Mouse (Mus musculus): ENCODE data around the gene Tfr2. TPM values are rescaled to one million over a fixed set of nuclear protein-coding genes. Genes with fewer than 3 reads are reported as not detected.
A peak's percentile ranks its signal among the peaks of the same experiment; 100 is the strongest.

Gene Tfr2
- polyA plus RNA-seq, 1 experiment: 0.52 TPM

GRCm38 (mm10) chr5:137553000-137553399 is 16.6 kb upstream of the Tfr2 start:
- Histone ChIP-seq H3K27ac (ENCODE audit: insufficient read depth, low read depth, low read length) (no peak overlapping the region), H3K4me3 (ENCODE audit: low read depth, low read length) (no peak overlapping the region), H3K27me3 (ENCODE audit: control insufficient read depth, insufficient read depth, low read length) (peaks cover 13% of the 10 kb centered on the region; the same call in 1 of the 2 replicates), H3K4me1 (ENCODE audit: control insufficient read depth, insufficient read depth, insufficient read length, low read length) (0 out of 2 replicates have a peak, but pooled peaks cover 2% of the 10 kb centered on the region), H3K36me3 (ENCODE audit: control insufficient read depth, insufficient read depth, low read length) (no peaks in the 10 kb centered on the region)
- TF ChIP-seq CTCF (IDR thresholded peaks at IDR 0.05; ENCODE audit: extremely low read depth, insufficient read length, insufficient replicate concordance, low read depth, low read length) (no peak), POLR2A (IDR thresholded peaks at IDR 0.05; ENCODE audit: low read depth, low read length) (no peak)
- WGBS: 30% methylated on average over 6 of the region's 6 CpGs

GRCm38 (mm10) chr5:137553411-137553837 is 16.2 kb upstream of the Tfr2 start, which contains the start of gene Actl6b:
Gene Actl6b, plus strand, starts transcription at chr5:137553517.
- H3K4me1 ChIP-seq (ENCODE audit: control insufficient read depth, insufficient read depth, insufficient read length, low read length): 0 out of 2 replicates have a peak, but pooled peaks cover 2% of the 10 kb centered on the region
- 2% methylated on average over 37 of the region's 37 CpGs for WGBS
- TF ChIP-seq POLR2A (IDR thresholded peaks at IDR 0.05; ENCODE audit: low read depth, low read length) (no peak), CTCF (IDR thresholded peaks at IDR 0.05; ENCODE audit: extremely low read depth, insufficient read length, insufficient replicate concordance, low read depth, low read length) (no peak)
- no peaks in the 10 kb centered on the region for H3K36me3 ChIP-seq (ENCODE audit: control insufficient read depth, insufficient read depth, low read length)
- peak within 1 kb of the TSS; percentile 6; the same call in 1 of the 2 replicates for H3K4me3 ChIP-seq (ENCODE audit: low read depth, low read length)
- H3K27me3 ChIP-seq (ENCODE audit: control insufficient read depth, insufficient read depth, low read length): peaks cover 13% of the 10 kb centered on the region; the same call in 1 of the 2 replicates
- no peak within 1 kb of the TSS for H3K27ac ChIP-seq (ENCODE audit: insufficient read depth, low read depth, low read length)

- no peak for TF ChIP-seq CTCF (IDR thresholded peaks at IDR 0.05; ENCODE audit: extremely low read depth, insufficient read length, insufficient replicate concordance, low read depth, low read length)
- no peak overlapping the region; the same call in 1 of the 2 replicates for H3K4me3 ChIP-seq (ENCODE audit: low read depth, low read length)
- H3K4me1 ChIP-seq (ENCODE audit: control insufficient read depth, insufficient read depth, insufficient read length, low read length): 0 out of 2 replicates have a peak, but pooled peaks cover 2% of the 10 kb centered on the region
- no peaks in the 10 kb centered on the region for H3K36me3 ChIP-seq (ENCODE audit: control insufficient read depth, insufficient read depth, low read length)
- peaks cover 13% of the 10 kb centered on the region; the same call in 1 of the 2 replicates for H3K27me3 ChIP-seq (ENCODE audit: control insufficient read depth, insufficient read depth, low read length)
- H3K27ac ChIP-seq (ENCODE audit: insufficient read depth, low read depth, low read length): no peak overlapping the region
- 44% methylated on average over 11 of the region's 11 CpGs for WGBS
Observed at GRCm38 (mm10) chr5:137553898-137554297, 15.7 kb upstream of the Tfr2 start.

GRCm38 (mm10) chr5:137561556-137561955 is 8.1 kb upstream of the Tfr2 start:
- H3K27ac ChIP-seq (ENCODE audit: insufficient read depth, low read depth, low read length): no peak overlapping the region
- WGBS: 48% methylated on average over 6 of the region's 6 CpGs

GRCm38 (mm10) chr5:137562965-137563364 is 6.7 kb upstream of the Tfr2 start:
- TF ChIP-seq CTCF (IDR thresholded peaks at IDR 0.05; ENCODE audit: extremely low read depth, insufficient read length, insufficient replicate concordance, low read depth, low read length): no peak
- Histone ChIP-seq H3K4me1 (ENCODE audit: control insufficient read depth, insufficient read depth, insufficient read length, low read length) (no peaks in the 10 kb centered on the region), H3K36me3 (ENCODE audit: control insufficient read depth, insufficient read depth, low read length) (no peaks in the 10 kb centered on the region), H3K4me3 (ENCODE audit: low read depth, low read length) (no peak overlapping the region), H3K27ac (ENCODE audit: insufficient read depth, low read depth, low read length) (no peak overlapping the region), H3K27me3 (ENCODE audit: control insufficient read depth, insufficient read depth, low read length) (no peaks in the 10 kb centered on the region)
- 61% methylated on average over 10 of the region's 10 CpGs for WGBS

More at GRCm38 (mm10) chr5:137561556-137561955, 8.1 kb upstream of the Tfr2 start:
- Histone ChIP-seq H3K4me3 (ENCODE audit: low read depth, low read length) (no peak overlapping the region), H3K4me1 (ENCODE audit: control insufficient read depth, insufficient read depth, insufficient read length, low read length) (no peaks in the 10 kb centered on the region), H3K36me3 (ENCODE audit: control insufficient read depth, insufficient read depth, low read length) (no peaks in the 10 kb centered on the region), H3K27me3 (ENCODE audit: control insufficient read depth, insufficient read depth, low read length) (no peaks in the 10 kb centered on the region)
- TF ChIP-seq CTCF (IDR thresholded peaks at IDR 0.05; ENCODE audit: extremely low read depth, insufficient read length, insufficient replicate concordance, low read depth, low read length): no peak

GRCm38 (mm10) chr5:137565744-137566143 is 3.9 kb upstream of the Tfr2 start:
- no peak overlapping the region for H3K4me3 ChIP-seq (ENCODE audit: low read depth, low read length)
- H3K36me3 ChIP-seq (ENCODE audit: control insufficient read depth, insufficient read depth, low read length): no peaks in the 10 kb centered on the region
- WGBS: 70% methylated on average over 6 of the region's 6 CpGs
- no peak for TF ChIP-seq CTCF (IDR thresholded peaks at IDR 0.05; ENCODE audit: extremely low read depth, insufficient read length, insufficient replicate concordance, low read depth, low read length)
- TF ChIP-seq POLR2A (IDR thresholded peaks at IDR 0.05; ENCODE audit: low read depth, low read length): no peak
- H3K4me1 ChIP-seq (ENCODE audit: control insufficient read depth, insufficient read depth, insufficient read length, low read length): peaks cover 3% of the 10 kb centered on the region
- no peak overlapping the region for H3K27ac ChIP-seq (ENCODE audit: insufficient read depth, low read depth, low read length)
- H3K27me3 ChIP-seq (ENCODE audit: control insufficient read depth, insufficient read depth, low read length): no peaks in the 10 kb centered on the region

- H3K27ac ChIP-seq (ENCODE audit: insufficient read depth, low read depth, low read length): no peak overlapping the region
- 93% methylated on average over 5 of the region's 5 CpGs for WGBS
Observed at GRCm38 (mm10) chr5:137566416-137566815, 3.2 kb upstream of the Tfr2 start.

More at GRCm38 (mm10) chr5:137566416-137566815, 3.2 kb upstream of the Tfr2 start:
- no peaks in the 10 kb centered on the region for H3K36me3 ChIP-seq (ENCODE audit: control insufficient read depth, insufficient read depth, low read length)
- TF ChIP-seq POLR2A (IDR thresholded peaks at IDR 0.05; ENCODE audit: low read depth, low read length): no peak
- TF ChIP-seq CTCF (IDR thresholded peaks at IDR 0.05; ENCODE audit: extremely low read depth, insufficient read length, insufficient replicate concordance, low read depth, low read length): no peak
- H3K4me1 ChIP-seq (ENCODE audit: control insufficient read depth, insufficient read depth, insufficient read length, low read length): peaks cover 3% of the 10 kb centered on the region
- H3K27me3 ChIP-seq (ENCODE audit: control insufficient read depth, insufficient read depth, low read length): no peaks in the 10 kb centered on the region
- no peak overlapping the region for H3K4me3 ChIP-seq (ENCODE audit: low read depth, low read length)
